Mouse (Mus musculus) spleen, embryonic (tissue): ENCODE measurements around the gene Ren1.
"Not testable (repeated sequence)": the region's sequence is repeated elsewhere in the genome, so short reads cannot be mapped to it uniquely, and the experiment has no call there.

ENCODE experiments used
- CTCF ChIA-PET: fragments of 350-600 bp; sonication (Branson Sonifier 250); formaldehyde crosslinking; loops from one replicate; lab custom pipeline; 2022; lab: Charles Lee

Ren1 gene

GRCm38 (mm10) chr1:133340403-133340802, 9.9 kb upstream of the Ren1 start:
- CTCF ChIA-PET: not testable (repeated sequence)

GRCm38 (mm10) chr1:133344357-133344756, 6.0 kb upstream of the Ren1 start:
- CTCF ChIA-PET: no interaction called here

GRCm38 (mm10) chr1:133346531-133346930, 3.8 kb upstream of the Ren1 start:
- CTCF ChIA-PET: no interaction called here

GRCm38 (mm10) chr1:133347226-133347625, 3.1 kb upstream of the Ren1 start:
- CTCF ChIA-PET: no interaction called here

- CTCF ChIA-PET: no interaction called here
Measured at GRCm38 (mm10) chr1:133347693-133348520, 2.4 kb upstream of the Ren1 start.

DNA sequence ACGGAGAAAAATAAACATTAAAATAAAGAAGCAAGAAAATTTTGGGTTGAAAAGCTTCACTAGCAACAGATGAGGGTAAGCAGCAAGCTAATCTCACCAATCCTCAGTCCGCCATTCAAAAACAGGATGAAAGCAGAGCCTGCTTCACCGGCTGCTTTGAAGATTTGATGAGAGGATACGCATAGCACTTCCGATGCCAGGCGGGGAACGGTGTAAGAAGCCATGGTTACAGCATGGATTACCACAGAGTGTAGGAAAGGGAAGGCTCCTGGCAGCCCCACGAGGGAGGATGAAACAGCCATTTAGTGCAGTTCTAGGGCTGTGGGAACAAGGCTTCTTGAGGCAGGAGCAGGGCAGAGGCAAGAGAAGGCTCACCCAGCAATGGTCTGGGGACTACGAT, 1.5 kb downstream of the Ren1 start:
- CTCF ChIA-PET: no interaction called here

GRCm38 (mm10) chr1:133353371-133353809, 3.1 kb downstream of the Ren1 start:
- CTCF ChIA-PET: interaction anchor here (0.6 to 1.2 kb wide), 2 partner anchors 46 to 111 kb away, joined by 3 to 13 read pairs; no protein-coding TSS in a partner anchor

DNA sequence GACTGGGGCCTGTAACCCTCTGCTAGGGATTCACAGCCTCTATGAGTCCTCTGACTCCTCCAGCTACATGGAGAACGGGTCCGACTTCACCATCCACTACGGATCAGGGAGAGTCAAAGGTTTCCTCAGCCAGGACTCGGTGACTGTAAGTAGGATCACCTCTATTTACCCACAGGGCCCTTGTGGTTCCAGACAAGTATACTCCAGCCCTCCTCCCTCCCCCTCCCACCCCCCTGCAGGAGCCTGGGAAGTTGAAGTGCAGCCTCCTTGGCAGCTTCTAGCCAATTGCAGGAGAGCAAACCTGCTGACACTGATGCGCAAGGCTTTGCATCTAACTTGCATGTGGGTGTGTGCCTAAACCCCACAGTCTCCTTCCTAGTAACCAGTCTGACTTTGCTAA, 5.2 kb downstream of the Ren1 start:
- CTCF ChIA-PET: interaction anchor here (0.7 to 1.2 kb wide), 2 partner anchors 48 to 251 kb away, joined by 3 read pairs; no protein-coding TSS in a partner anchor

DNA sequence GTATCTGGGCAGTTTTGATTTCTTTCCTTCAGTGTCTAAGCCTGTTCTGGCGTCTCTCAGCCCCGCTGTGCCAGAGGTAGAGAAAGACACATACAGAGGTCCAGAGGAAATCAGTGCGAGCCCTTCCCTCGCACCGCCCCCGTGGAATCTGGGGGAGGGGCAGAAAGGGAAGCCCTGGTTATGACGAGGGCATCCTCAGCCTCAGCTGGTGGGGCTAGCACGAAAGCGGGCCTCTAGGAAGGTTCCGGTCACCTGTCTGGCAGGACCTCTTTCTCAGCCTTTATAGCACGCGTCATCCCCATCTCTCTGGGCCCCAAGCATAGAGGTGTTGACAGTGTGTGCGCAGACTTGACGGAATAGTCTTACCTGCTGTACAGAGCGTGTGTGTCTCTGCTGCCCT, 5.6 kb downstream of the Ren1 start:
- CTCF ChIA-PET: no interaction called here

DNA sequence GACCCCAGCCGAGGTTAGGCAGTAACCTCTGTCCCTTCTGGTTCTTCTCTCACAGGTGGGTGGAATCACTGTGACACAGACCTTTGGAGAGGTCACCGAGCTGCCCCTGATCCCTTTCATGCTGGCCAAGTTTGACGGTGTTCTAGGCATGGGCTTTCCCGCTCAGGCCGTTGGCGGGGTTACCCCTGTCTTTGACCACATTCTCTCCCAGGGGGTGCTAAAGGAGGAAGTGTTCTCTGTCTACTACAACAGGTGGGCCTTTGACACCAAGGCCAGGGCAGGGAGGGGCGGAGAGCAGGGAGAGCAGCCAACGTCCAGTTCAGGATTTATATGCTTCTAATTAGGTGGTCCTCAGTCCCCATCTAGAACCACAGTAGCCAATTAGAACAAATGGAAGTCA, 6.0 kb downstream of the Ren1 start:
- CTCF ChIA-PET: no interaction called here

DNA sequence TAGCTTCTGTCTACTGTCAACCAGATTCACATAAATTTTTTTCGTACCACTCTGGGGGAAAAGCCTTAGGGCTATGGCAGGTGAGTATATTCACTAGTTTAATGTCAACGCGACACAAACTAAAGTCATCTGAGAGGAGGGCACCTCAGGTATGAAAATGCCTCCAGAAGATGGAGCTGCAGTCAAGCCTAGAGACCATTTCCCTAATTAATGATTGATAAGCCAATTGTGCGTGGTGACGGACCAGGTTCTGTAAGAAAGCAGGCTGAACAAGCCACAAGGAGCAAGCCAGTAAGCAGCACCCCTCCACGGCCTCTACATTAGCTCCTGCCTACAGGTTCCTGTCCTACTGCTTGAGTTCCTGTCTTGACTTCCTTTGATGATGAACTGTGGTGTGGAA, 10.7 kb downstream of the Ren1 start:
- CTCF ChIA-PET: interaction anchor here (0.7 kb wide), 1 partner anchor 262 kb away, joined by 6 read pairs; no protein-coding TSS in a partner anchor

GRCm38 (mm10) chr1:133362103-133362502, 11.8 kb downstream of the Ren1 start:
- CTCF ChIA-PET: no interaction called here

DNA sequence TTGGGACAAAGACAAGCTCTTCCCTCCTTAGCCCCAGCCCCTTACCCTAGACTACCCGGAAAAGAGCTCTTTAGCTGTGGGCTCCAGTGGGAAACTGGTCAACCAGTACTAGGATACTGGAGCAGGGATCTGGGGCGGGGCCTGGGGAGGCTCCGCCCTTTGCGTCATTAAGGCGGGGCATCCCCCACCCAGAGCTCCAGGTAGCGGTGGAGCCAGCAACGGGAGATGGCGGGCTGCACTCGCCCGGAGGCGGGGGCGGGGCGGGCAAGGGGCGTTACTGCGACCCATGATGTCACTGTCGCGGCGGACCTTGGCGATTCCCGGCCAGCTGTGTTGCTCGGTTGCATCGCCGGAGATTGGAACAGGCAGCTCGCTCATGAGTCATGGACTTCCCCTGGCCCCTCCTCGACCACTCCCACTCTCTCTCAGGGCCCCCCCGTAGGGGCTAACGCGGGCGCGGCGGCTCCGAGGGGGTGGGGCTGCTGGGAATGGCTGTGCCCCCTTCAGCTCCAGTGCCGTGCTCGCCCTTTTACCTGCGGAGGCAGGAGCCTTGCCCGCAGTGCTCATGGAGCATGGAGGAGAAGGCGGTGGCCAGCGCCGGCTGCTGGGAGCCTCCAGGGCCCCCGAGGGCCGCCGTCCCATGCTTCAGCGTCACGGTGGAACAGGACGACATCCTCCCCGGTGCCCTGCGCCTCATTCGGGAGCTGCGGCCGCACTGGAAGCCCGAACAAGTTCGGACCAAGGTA, 13.1 kb downstream of the Ren1 start, which contains the start of gene Etnk2:
Gene Etnk2 (plus strand): TSS at position 297 of the 746 bp plus-strand sequence.
- CTCF ChIA-PET: no interaction called here

DNA sequence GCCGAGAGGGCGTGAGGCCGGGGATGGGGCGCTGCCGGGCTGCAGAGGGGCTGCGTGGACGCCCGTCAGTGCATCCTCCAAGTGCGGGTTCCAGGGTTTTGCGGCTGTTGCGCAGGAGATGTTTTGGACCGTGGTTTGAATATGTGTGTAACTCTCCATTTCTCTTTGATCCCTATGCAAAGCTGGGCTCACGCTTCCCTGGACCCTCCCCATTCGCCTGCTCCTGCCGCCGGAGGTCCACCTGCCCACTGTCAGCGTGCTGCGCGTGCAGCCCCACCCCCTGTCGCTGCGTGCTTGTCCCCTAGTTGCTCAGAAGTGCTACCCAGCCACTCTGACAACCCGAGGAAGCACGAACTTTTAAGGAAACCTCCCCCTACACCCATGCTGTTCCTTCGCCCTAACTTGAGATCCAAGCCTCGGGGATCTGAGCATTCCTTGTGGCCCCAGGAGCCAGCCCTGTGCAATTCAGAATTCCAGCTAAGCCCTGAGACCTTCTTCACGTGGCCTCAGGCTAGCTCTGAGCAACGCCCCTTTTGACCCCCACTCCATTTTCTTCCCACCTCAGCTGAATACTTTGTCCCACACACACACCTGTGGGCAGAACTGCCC, 13.8 kb downstream of the Ren1 start:
- CTCF ChIA-PET: no interaction called here

- CTCF ChIA-PET: no interaction called here
Measured at GRCm38 (mm10) chr1:133364890-133365289, 14.6 kb downstream of the Ren1 start.

DNA sequence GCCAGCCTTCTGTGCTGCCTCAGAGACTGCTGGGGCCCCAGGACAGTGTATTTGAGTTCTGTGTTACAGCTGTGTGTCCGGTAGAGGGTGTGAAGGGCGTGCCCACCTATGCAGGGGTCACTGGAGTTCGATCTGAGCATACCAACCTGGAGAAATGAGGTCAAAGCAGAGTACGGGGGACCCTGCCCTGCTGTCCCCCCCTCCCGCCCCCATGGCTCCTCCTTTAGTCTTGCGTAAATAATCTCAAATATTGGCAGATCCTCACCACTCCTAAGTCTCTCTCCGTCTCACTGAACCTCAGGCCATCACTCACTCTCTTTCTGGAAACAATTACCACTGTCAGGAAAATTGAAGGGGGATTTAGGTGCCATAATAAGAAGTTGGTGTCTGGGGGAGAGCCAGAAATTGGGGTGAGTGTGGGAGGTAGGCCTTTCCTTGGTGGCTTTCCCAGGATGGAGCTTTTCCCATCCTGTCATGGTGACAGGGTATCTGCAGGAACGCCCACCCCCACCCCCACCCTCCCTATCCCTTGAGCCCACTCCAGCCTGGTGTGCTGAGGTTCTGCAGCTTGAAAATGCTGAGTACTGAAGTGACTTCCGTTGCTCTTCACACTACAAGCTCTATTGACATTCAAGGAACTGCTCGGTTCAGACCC, 16.8 kb downstream of the Ren1 start:
- CTCF ChIA-PET: no interaction called here

DNA sequence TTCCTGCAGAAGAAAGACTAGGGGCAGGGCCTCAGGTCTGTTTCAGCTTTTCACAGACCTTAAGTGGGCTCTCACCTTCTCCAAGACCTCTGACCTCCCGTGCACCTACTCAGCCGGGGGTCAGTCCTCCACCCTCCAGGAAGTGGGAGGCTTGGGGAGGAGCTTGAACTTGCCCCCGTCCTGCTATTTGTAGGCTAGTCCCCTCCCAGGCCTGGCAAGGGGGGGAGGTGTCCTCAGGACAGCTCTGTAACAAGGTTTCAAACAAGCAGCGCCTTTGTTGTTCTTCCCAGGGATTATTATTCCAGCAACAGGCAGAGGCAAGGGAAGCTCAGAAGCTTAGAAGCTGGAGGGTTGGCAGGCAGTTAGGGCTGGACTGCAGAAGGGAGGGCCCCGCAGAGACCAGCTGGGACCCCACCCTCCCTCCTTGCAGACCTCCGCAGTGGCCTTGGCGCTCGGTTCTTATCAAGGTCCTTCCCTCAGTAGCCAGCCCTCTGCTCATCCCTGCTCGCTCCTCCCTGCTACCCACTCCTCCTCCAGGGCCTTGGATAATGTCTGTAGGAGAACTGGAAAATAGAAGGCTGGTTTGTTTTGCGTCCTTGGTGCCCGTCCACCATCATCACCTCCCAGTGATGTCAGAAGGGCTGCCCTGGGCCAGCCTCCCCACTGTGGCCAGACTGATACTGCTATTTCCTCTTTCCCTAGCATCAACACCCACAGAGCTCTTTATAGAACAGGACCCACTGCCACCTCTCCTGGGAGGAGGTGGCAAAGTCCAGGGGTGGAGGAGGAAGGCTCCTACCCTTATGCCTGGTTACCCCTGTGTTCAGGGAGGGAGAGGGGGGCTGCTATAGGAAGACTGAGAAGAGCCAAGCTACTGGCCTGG, 17.5 kb downstream of the Ren1 start:
- CTCF ChIA-PET: no interaction called here

DNA sequence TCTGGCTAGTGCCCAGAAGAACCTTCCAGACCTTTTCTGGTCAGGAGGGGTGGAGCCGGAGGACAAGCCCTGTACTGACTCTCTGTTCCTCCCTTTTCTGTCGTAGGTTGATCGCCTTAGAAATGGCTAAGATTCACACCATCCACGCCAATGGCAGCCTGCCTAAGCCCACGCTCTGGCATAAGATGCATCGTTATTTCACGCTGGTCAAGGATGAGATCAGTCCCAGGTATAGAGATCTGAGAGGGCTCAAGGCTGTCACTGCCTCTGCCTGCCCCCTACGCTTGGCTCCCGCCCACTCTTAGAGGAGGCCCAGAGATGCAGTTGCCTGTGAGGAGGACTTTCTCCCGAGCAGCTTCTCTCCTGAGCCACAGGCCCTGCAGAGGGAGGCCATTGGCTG, 18.3 kb downstream of the Ren1 start:
- CTCF ChIA-PET: no interaction called here

- CTCF ChIA-PET: no interaction called here
Measured at GRCm38 (mm10) chr1:133370352-133370751, 20.0 kb downstream of the Ren1 start.

- CTCF ChIA-PET: interaction anchor here (1.4 kb wide), 1 partner anchor 9 kb away, joined by 5 read pairs; no protein-coding TSS in a partner anchor
Measured at GRCm38 (mm10) chr1:133371431-133371830, 21.1 kb downstream of the Ren1 start.
